Mouse (Mus musculus): Measurements from ENCODE around the gene Gsk3a.

Gsk3a gene

DNA sequence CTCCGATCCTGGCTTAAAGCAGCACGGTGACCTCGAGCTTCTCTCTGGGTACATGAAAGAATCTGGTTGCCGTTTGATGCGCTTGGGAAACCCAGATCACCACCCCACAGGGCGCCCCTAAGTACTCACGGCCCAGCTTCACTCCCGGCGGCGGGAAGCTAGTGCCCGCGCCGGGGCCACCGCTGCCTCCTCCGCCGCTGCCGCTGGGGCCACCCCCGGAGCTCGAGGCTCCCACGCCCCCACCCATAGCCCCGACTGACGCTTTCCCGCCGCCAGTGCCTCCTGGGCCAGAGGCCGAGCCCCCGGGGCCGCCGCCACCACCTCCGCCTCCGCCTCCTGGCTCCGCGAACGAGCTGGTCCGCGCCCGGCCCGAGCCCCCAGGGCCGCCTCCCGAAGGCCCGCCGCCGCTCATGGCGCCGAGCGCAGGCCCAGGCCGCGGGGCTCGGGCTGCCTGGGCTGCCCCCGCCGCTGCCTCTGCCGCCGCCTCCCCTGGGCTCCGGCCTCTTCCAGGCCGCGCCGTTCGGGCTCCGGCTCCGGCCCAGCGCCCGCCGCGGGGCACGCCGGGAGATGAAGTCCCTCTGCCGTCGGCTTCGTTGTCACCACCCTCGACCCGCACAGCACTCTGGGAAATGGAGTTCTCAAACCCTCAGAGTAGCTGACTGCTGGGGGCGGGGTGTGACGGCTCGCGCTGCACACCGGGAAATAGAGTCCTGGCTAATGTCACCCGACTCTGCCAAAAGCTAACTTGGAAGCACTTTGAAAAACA, at the start of gene Gsk3a:
TSS of gene Gsk3a (minus strand) at position 603 of the 766 bp plus-strand sequence.
- Histone ChIP-seq H3K27me3 (ENCODE audit: insufficient read depth, low read length) (no peaks in the 10 kb centered on the region), H3K36me3 (ENCODE audit: insufficient read depth, low read length) (peaks cover 59% of the 10 kb centered on the region), H3K4me3 (replicated peaks; ENCODE audit: low read length) (peak within 1 kb of the TSS; percentile 93), H3K9me3 (ENCODE audit: low read length) (no peaks in the 10 kb centered on the region), H3K4me1 (replicated peaks; ENCODE audit: low read depth, low read length) (peaks cover 76% of the 10 kb centered on the region)
- TF ChIP-seq CTCF (conservative IDR thresholded peaks at IDR 0.05; ENCODE audit: low read length) (no peak), NANOG (IDR thresholded peaks at IDR 0.05; ENCODE audit: borderline replicate concordance, low read length) (no peak), POU5F1 (IDR thresholded peaks at IDR 0.05; ENCODE audit: borderline replicate concordance, low read length) (no peak)

DNA sequence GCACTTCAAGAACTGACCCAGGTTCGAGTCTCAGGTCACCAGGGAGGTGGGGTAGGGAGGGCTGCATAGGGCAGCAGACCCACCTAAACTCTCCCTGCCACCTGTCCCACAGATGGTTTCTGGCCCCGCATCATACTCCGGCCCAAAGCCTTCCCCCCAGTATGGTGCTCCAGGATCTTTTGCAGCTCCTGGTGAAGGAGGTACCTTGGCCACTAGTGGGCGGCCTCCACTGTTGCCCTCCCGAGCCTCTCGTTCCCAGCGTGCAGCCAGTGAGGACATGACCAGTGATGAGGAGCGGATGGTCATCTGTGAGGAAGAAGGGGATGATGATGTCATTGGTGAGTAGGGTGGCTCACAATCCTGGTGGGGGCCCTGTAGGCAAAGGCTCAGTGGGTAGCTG, 49.3 kb upstream of the Gsk3a start:
- peaks cover 86% of the 10 kb centered on the region for H3K4me1 ChIP-seq (replicated peaks; ENCODE audit: low read depth, low read length)
- no peaks in the 10 kb centered on the region for H3K27me3 ChIP-seq (ENCODE audit: insufficient read depth, low read length)
- TF ChIP-seq NANOG (IDR thresholded peaks at IDR 0.05; ENCODE audit: borderline replicate concordance, low read length) (no peak), CTCF (conservative IDR thresholded peaks at IDR 0.05; ENCODE audit: low read length) (peak; percentile 23; the same call in 1 of the 2 replicates), POU5F1 (IDR thresholded peaks at IDR 0.05; ENCODE audit: borderline replicate concordance, low read length) (no peak)
- H3K36me3 ChIP-seq (ENCODE audit: insufficient read depth, low read length) = peaks cover 82% of the 10 kb centered on the region
- H3K9me3 ChIP-seq (ENCODE audit: low read length) = no peaks in the 10 kb centered on the region
- no peak overlapping the region for H3K4me3 ChIP-seq (replicated peaks; ENCODE audit: low read length)

DNA sequence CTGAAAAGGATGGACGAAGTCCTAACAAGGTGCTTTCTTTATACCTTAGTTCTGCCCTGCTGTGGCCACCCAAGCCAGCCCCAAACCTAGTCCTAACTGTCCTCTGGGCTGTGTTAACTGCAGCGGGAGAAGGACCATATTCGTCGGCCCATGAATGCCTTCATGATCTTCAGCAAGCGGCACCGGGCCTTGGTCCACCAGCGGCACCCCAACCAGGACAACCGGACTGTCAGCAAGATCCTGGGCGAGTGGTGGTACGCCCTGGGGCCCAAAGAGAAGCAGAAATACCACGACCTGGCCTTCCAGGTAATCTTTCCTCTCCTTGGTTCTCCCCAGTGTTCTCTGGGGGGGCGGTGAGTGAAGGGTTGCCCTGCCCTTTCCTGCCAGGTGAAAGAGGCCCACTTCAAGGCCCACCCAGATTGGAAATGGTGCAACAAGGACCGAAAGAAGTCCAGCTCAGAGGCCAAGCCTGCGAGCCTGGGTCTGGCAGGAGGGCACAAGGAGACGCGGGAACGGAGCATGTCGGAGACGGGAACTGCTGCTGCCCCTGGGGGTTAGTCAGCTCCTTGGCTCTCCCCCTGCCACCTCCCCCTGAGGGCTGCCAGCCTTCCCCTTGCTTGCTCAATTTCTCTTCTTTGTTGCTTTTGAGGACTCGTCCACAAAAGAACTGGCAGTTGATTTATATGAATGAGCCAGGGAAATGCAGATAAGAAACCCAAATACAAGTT, 48.0 kb upstream of the Gsk3a start:
- Histone ChIP-seq H3K36me3 (ENCODE audit: insufficient read depth, low read length) (peaks cover 69% of the 10 kb centered on the region), H3K9me3 (ENCODE audit: low read length) (no peaks in the 10 kb centered on the region)

DNA sequence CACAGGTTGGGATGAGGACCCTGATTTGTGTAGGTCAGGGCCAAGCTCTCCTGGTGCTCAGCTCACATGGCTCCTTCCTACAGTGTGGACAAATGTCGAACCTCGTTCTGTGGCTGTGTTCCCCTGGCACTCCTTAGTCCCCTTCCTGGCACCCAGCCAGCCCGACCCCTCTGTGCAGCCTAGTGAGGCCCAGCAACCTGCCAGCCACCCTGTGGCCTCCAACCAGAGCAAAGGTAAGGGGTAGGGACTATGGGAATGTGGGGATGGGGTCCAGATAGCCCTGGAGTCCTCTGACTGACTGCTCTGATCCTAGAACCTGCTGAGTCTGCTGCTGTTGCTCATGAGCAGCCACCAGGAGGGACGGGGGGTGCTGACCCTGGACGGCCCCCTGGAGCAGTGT, 47.1 kb upstream of the Gsk3a start:
- no peaks in the 10 kb centered on the region for H3K9me3 ChIP-seq (ENCODE audit: low read length)
- no peaks in the 10 kb centered on the region for H3K27me3 ChIP-seq (ENCODE audit: insufficient read depth, low read length)
- no peak overlapping the region for H3K4me3 ChIP-seq (replicated peaks; ENCODE audit: low read length)
- TF ChIP-seq POU5F1 (IDR thresholded peaks at IDR 0.05; ENCODE audit: borderline replicate concordance, low read length) (no peak), CTCF (conservative IDR thresholded peaks at IDR 0.05; ENCODE audit: low read length) (no peak), NANOG (IDR thresholded peaks at IDR 0.05; ENCODE audit: borderline replicate concordance, low read length) (no peak)
- H3K4me1 ChIP-seq (replicated peaks; ENCODE audit: low read depth, low read length) = peaks cover 85% of the 10 kb centered on the region
- peaks cover 60% of the 10 kb centered on the region for H3K36me3 ChIP-seq (ENCODE audit: insufficient read depth, low read length)

More for the DNA sequence above, 48.0 kb upstream of the Gsk3a start:
- no peaks in the 10 kb centered on the region for H3K27me3 ChIP-seq (ENCODE audit: insufficient read depth, low read length)
- peaks cover 84% of the 10 kb centered on the region for H3K4me1 ChIP-seq (replicated peaks; ENCODE audit: low read depth, low read length)
- no peak for TF ChIP-seq NANOG (IDR thresholded peaks at IDR 0.05; ENCODE audit: borderline replicate concordance, low read length)
- TF ChIP-seq POU5F1 (IDR thresholded peaks at IDR 0.05; ENCODE audit: borderline replicate concordance, low read length) = no peak
- TF ChIP-seq CTCF (conservative IDR thresholded peaks at IDR 0.05; ENCODE audit: low read length) = no peak
- H3K4me3 ChIP-seq (replicated peaks; ENCODE audit: low read length) = no peak overlapping the region

DNA sequence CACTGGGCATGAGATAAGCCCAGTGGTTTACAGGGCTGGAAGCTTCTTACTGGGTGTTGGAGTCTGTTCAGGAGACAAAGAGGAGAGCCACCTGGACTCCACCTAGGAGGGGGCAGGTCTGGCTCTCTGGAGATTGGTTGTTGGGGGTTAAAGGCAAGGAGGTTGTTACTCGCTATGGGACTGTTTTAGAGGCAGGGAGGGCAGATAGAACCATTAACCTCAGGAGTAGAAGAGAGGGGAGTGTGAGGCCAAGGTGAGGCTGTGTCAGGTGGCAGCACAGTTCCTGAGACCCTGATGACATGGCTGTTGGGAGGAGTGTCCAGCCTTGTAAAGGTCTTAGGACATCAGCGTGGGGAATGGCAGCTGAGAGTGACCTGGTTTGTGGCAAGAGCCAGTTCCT, 46.5 kb upstream of the Gsk3a start:
- H3K27me3 ChIP-seq (ENCODE audit: insufficient read depth, low read length) = no peaks in the 10 kb centered on the region

DNA sequence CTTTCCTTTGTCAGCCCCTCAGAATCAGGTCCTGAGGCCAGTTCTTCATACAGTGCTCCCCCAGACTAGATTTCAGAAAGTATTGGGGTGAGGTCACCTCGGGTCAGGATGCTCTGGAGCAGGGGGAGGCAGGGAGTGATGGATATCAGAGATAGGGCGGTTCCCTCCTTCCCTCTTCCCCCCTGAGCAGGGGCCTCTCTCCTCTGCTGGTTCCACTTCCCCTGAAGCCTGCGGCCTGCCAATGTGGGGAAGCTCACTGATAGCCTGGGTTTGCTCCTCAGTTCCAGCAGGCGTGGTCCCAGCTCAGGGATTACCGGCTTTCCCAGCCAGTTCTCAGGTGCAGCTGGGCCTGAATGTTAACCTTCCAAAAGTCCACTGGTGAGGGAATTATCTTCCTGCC, 46.0 kb upstream of the Gsk3a start:
- Histone ChIP-seq H3K4me3 (replicated peaks; ENCODE audit: low read length) (peak overlapping the region; percentile 91), H3K27me3 (ENCODE audit: insufficient read depth, low read length) (no peaks in the 10 kb centered on the region), H3K4me1 (replicated peaks; ENCODE audit: low read depth, low read length) (peaks cover 78% of the 10 kb centered on the region), H3K9me3 (ENCODE audit: low read length) (no peaks in the 10 kb centered on the region), H3K36me3 (ENCODE audit: insufficient read depth, low read length) (peaks cover 49% of the 10 kb centered on the region)
- no peak for TF ChIP-seq POU5F1 (IDR thresholded peaks at IDR 0.05; ENCODE audit: borderline replicate concordance, low read length)
- TF ChIP-seq CTCF (conservative IDR thresholded peaks at IDR 0.05; ENCODE audit: low read length) = no peak
- no peak for TF ChIP-seq NANOG (IDR thresholded peaks at IDR 0.05; ENCODE audit: borderline replicate concordance, low read length)

More for the DNA sequence above, 46.5 kb upstream of the Gsk3a start:
- no peaks in the 10 kb centered on the region for H3K9me3 ChIP-seq (ENCODE audit: low read length)
- peak overlapping the region; percentile 91 for H3K4me3 ChIP-seq (replicated peaks; ENCODE audit: low read length)
- TF ChIP-seq CTCF (conservative IDR thresholded peaks at IDR 0.05; ENCODE audit: low read length) = no peak
- TF ChIP-seq NANOG (IDR thresholded peaks at IDR 0.05; ENCODE audit: borderline replicate concordance, low read length) = no peak
- TF ChIP-seq POU5F1 (IDR thresholded peaks at IDR 0.05; ENCODE audit: borderline replicate concordance, low read length) = no peak
- H3K36me3 ChIP-seq (ENCODE audit: insufficient read depth, low read length) = peaks cover 54% of the 10 kb centered on the region
- H3K4me1 ChIP-seq (replicated peaks; ENCODE audit: low read depth, low read length) = peaks cover 84% of the 10 kb centered on the region

DNA sequence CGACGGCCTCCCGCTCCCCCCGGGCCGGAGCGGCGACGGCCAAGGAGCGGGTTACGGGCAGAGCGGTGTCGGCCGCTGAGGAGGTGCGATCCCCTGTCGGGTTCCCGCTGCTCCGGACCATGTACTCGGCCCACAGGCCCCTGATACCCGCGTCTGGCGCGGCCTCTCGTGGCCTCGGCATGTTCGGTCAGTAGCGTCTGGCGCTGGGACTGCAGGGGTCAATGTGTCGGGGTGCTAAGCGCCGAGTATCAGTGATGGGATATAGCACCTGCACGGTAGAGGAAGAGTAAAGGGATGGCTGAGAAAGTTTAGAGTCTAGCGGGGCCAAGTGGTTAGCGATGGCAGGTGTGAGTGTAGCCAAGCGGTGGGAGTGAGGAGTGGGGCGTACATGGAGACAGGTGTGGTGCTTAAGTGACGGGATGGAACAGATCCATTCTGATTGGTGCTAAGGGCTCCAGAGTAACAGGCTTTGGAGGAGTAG, 45.1 kb upstream of the Gsk3a start:
- Histone ChIP-seq H3K4me3 (replicated peaks; ENCODE audit: low read length) (peak overlapping the region; percentile 91), H3K4me1 (replicated peaks; ENCODE audit: low read depth, low read length) (peaks cover 73% of the 10 kb centered on the region), H3K9me3 (ENCODE audit: low read length) (no peaks in the 10 kb centered on the region), H3K36me3 (ENCODE audit: insufficient read depth, low read length) (peaks cover 40% of the 10 kb centered on the region), H3K27me3 (ENCODE audit: insufficient read depth, low read length) (no peaks in the 10 kb centered on the region)
- no peak for TF ChIP-seq NANOG (IDR thresholded peaks at IDR 0.05; ENCODE audit: borderline replicate concordance, low read length)
- TF ChIP-seq CTCF (conservative IDR thresholded peaks at IDR 0.05; ENCODE audit: low read length) = no peak
- TF ChIP-seq POU5F1 (IDR thresholded peaks at IDR 0.05; ENCODE audit: borderline replicate concordance, low read length) = no peak

Data from E14TG2a.4 (cell line).